Mouse (Mus musculus) central nervous system, embryonic 11.5 days (tissue): ENCODE data around the gene Magea2. TPM values are rescaled to one million over a fixed set of nuclear protein-coding genes. Genes with fewer than 3 reads are reported as not detected.

Experiments used
- polyA plus RNA-seq: library from polyadenylated mRNA; depleted of rRNA; stranded (reverse); fragments of >200 nt; gene quantifications from 2 replicates; pipeline ENCODE4 v1.2.3, GENCODE M21; 2012; rRNA removed

Gene Magea2
- not detected in 2 replicates for polyA plus RNA-seq

GRCm38 (mm10) chrX:155093566-155093965 is at the start of gene Magea2:
Magea2 (minus strand) TSS chrX:155093666.

GRCm38 (mm10) chrX:155128312-155128711 is 34.8 kb upstream of the Magea2 start, which contains the start of gene Cldn34b2:
Cldn34b2 (minus strand) TSS chrX:155128412.

GRCm38 (mm10) chrX:155089693-155090092 is 3.8 kb downstream of the Magea2 start, which contains the start of gene Magea1:
Magea1 (minus strand) TSS chrX:155089793.

GRCm38 (mm10) chrX:155063045-155063444 is 30.4 kb downstream of the Magea2 start, which contains the start of gene Magea5:
Magea5 (minus strand) TSS chrX:155063145.

GRCm38 (mm10) chrX:154995750-154996149 is 97.7 kb downstream of the Magea2 start, which contains the start of gene Magea8:
Magea8 (minus strand) TSS chrX:154995850.

Other genes starting within 250 kb of the Magea2 start
- gene Cldn34b1, start 203.4 kb downstream of the Magea2 start, polyA plus RNA-seq = not detected in 2 replicates
- not detected in 2 replicates for gene Magea6, start 157.7 kb downstream of the Magea2 start, polyA plus RNA-seq
- gene Magea3, start 144.2 kb downstream of the Magea2 start, polyA plus RNA-seq = not detected in 2 replicates
- gene Magea8, start 97.8 kb downstream of the Magea2 start, polyA plus RNA-seq = not detected in 2 replicates
- not detected in 2 replicates for gene Magea5, start 30.5 kb downstream of the Magea2 start, polyA plus RNA-seq
- gene Magea1, start 3.9 kb downstream of the Magea2 start, polyA plus RNA-seq = not detected in 2 replicates
- not detected in 2 replicates for gene Cldn34b2, start 34.7 kb upstream of the Magea2 start, polyA plus RNA-seq
- gene Sat1, start 122.8 kb upstream of the Magea2 start, polyA plus RNA-seq = 51.2 and 52.7 TPM in 2 replicates
- 11.3 and 16.2 TPM in 2 replicates for gene Acot9, start 168.8 kb upstream of the Magea2 start, polyA plus RNA-seq
- gene Prdx4, start 247.1 kb upstream of the Magea2 start, polyA plus RNA-seq = 178 and 305 TPM in 2 replicates